Mouse (Mus musculus): ENCODE results near the gene Nphs1. TPM values are rescaled to one million over a fixed set of nuclear protein-coding genes. Genes with fewer than 3 reads are reported as not detected.

The Nphs1 gene
- total and polyA plus RNA-seq, 3 experiments = 1.2 to 2.3 TPM; not detected in 1

DNA sequence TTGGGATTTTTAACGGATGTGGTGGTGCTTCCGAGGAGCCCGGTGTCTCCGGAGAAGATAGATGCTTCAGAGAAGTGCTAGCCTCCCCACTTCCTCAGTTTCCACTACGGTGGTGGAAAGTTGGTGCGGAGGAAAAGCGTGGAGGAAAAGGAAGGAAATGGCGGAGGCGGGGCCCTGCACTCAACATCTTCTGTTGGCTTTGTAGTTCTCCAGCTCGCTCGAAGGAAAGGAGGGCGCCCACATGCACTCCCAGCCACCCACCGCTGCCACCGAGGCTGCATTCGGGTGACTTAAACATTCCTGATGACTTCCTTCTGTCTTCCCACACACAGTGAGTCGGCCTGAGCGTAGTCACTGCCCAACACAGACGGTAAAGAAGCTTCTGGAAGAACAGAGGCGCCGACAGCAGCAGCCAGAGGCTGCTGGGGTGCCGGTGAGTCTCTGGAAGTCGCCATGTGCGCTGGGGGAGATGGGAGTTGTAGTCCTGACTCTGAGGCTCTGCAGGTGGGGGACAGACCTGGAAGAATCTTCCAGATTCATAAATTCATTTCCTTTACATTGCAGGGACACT, 35.0 kb upstream of the Nphs1 start:
- TF ChIP-seq MEF2A (IDR thresholded peaks at IDR 0.05; ENCODE audit: extremely low read depth, insufficient replicate concordance, low read depth, low read length, poor library complexity, severe bottlenecking) (no peak), USF1 (IDR thresholded peaks at IDR 0.05; ENCODE audit: low read depth, low read length) (no peak), GABPA (IDR thresholded peaks at IDR 0.05; ENCODE audit: low read depth, low read length) (no peak), POLR2AphosphoS2 (IDR thresholded peaks at IDR 0.05; ENCODE audit: low read length) (no peak)
- Histone ChIP-seq H3K27me3 (ENCODE audit: control insufficient read depth in 1 of 2, insufficient read depth in 2 of 2, low read length in 2 of 2) (no peaks in the 10 kb centered on the region), H3K36me3 (ENCODE audit: control insufficient read depth in 1 of 2, insufficient read depth in 2 of 2, low read length in 2 of 2) (peaks cover 5 to 10% of the 10 kb centered on the region in 2 experiments), H3K9me3 (replicated peaks; ENCODE audit: insufficient read depth, low read length) (no peaks in the 10 kb centered on the region), H3K79me2 (ENCODE audit: control insufficient read depth, insufficient read depth, low read length, poor library complexity) (peaks cover 21% of the 10 kb centered on the region), H3K4me1 (ENCODE audit: control insufficient read depth in 1 of 2, insufficient read depth in 2 of 2, low read length in 2 of 2) (peaks cover 0 to 21% of the 10 kb centered on the region in 2 experiments; a peak in 2 of 4 replicates), H3K27ac (ENCODE audit: control insufficient read depth, low read depth, low read length) (no peak overlapping the region), H3K4me3 (ENCODE audit: control insufficient read depth in 1 of 2, insufficient read depth in 1 of 2, low read depth in 2 of 2, low read length in 2 of 2) (peak overlapping the region in 1 of 2 experiments; percentile 75; a peak in 1 of 4 replicates), H3K9ac (ENCODE audit: control insufficient read depth, low read depth, low read length, poor library complexity, severe bottlenecking) (peak overlapping the region; percentile 61; the same call in 1 of the 2 replicates)
- no peak for DNase-seq (ENCODE audit: low read depth, low spot score)

DNA sequence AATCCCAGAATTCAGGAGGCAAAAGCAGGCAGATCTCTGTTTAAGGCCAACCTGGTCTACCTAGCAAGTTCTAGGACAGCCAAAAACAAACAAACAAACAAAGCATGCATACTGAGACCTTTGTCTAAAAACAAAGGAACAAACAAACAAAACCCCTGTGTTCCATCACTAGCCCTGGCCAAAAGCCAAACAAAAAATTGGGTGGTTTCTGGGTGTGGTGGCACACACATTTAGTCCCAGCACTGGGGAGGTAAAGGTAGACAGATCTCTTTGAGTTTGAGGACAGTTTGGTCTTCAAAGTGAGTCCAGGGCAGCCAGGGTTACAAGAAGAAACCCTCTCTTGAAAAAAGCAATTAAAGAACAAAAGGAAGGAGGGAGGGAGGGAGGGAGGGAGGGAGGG, 28.8 kb upstream of the Nphs1 start:
- Histone ChIP-seq H3K27ac (ENCODE audit: control insufficient read depth, low read depth, low read length) (no peak overlapping the region), H3K79me2 (ENCODE audit: control insufficient read depth, insufficient read depth, low read length, poor library complexity) (no peaks in the 10 kb centered on the region), H3K9me3 (replicated peaks; ENCODE audit: insufficient read depth, low read length) (no peaks in the 10 kb centered on the region), H3K4me3 (ENCODE audit: control insufficient read depth in 1 of 2, insufficient read depth in 1 of 2, low read depth in 2 of 2, low read length in 2 of 2) (no peak overlapping the region), H3K4me1 (ENCODE audit: control insufficient read depth in 1 of 2, insufficient read depth in 2 of 2, low read length in 2 of 2) (no peaks in the 10 kb centered on the region), H3K9ac (ENCODE audit: control insufficient read depth, low read depth, low read length, poor library complexity, severe bottlenecking) (no peak overlapping the region), H3K27me3 (ENCODE audit: control insufficient read depth in 1 of 2, insufficient read depth in 2 of 2, low read length in 2 of 2) (no peaks in the 10 kb centered on the region), H3K36me3 (ENCODE audit: control insufficient read depth in 1 of 2, insufficient read depth in 2 of 2, low read length in 2 of 2) (peaks cover 0 to 5% of the 10 kb centered on the region in 2 experiments; a peak in 2 of 4 replicates)
- DNase-seq (ENCODE audit: low read depth, low spot score) = no peak
- TF ChIP-seq CTCF (IDR thresholded peaks at IDR 0.05 in 2 of 3, conservative IDR thresholded peaks at IDR 0.05 in 1 of 3; ENCODE audit: control insufficient read depth in 1 of 3, insufficient read depth in 1 of 3, low read depth in 2 of 3, low read length in 3 of 3, poor library complexity in 1 of 3, severe bottlenecking in 1 of 3) = no peak
- TF ChIP-seq TCF12 (IDR thresholded peaks at IDR 0.05; ENCODE audit: low read depth, low read length) = no peak
- TF ChIP-seq ZNF384 (IDR thresholded peaks at IDR 0.05; ENCODE audit: low read depth, low read length) = no peak
- TF ChIP-seq RCOR1 (IDR thresholded peaks at IDR 0.05; ENCODE audit: low read depth, low read length) = no peak
- no peak for TF ChIP-seq EP300 (IDR thresholded peaks at IDR 0.05; ENCODE audit: low read depth in 1 of 2, low read length in 2 of 2)

DNA sequence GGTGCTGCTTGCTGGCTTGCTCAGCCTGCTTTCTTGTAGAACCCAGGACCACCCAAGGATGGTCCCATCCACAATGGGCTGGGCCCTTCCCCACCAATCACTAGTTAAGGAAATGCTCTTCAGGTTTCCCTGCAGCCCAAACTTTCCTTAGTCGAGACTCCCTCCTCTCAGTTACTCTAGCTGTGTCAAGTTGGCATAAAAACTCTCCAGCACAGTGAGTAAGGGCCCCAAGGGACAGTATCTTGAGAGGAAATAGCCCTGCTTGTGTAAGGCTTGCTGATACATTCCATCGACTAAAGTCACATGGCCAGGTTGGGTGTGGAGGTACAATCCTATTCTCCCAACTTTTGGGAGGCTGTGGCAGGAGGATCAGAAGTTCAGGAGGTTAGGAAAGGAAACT, 27.9 kb upstream of the Nphs1 start:
- no peak for DNase-seq (ENCODE audit: low read depth, low spot score)
- Histone ChIP-seq H3K4me1 (ENCODE audit: control insufficient read depth in 1 of 2, insufficient read depth in 2 of 2, low read length in 2 of 2) (no peaks in the 10 kb centered on the region), H3K79me2 (ENCODE audit: control insufficient read depth, insufficient read depth, low read length, poor library complexity) (no peaks in the 10 kb centered on the region), H3K9ac (ENCODE audit: control insufficient read depth, low read depth, low read length, poor library complexity, severe bottlenecking) (no peak overlapping the region), H3K9me3 (replicated peaks; ENCODE audit: insufficient read depth, low read length) (no peaks in the 10 kb centered on the region), H3K36me3 (ENCODE audit: control insufficient read depth in 1 of 2, insufficient read depth in 2 of 2, low read length in 2 of 2) (peaks cover 0 to 4% of the 10 kb centered on the region in 2 experiments; a peak in 2 of 4 replicates), H3K4me3 (ENCODE audit: control insufficient read depth in 1 of 2, insufficient read depth in 1 of 2, low read depth in 2 of 2, low read length in 2 of 2) (no peak overlapping the region), H3K27me3 (ENCODE audit: control insufficient read depth in 1 of 2, insufficient read depth in 2 of 2, low read length in 2 of 2) (no peaks in the 10 kb centered on the region), H3K27ac (ENCODE audit: control insufficient read depth, low read depth, low read length) (no peak overlapping the region)
- TF ChIP-seq KAT2A (conservative IDR thresholded peaks at IDR 0.05; ENCODE audit: low read depth, low read length) (no peak), ZMIZ1 (IDR thresholded peaks at IDR 0.05; ENCODE audit: low read depth, low read length) (no peak), MAFK (IDR thresholded peaks at IDR 0.05; ENCODE audit: borderline replicate concordance, low read depth, low read length) (no peak), EP300 (IDR thresholded peaks at IDR 0.05; ENCODE audit: low read depth in 1 of 2, low read length in 2 of 2) (no peak), ETS1 (IDR thresholded peaks at IDR 0.05; ENCODE audit: low read depth, low read length) (no peak), MAZ (IDR thresholded peaks at IDR 0.05; ENCODE audit: low read depth, low read length) (no peak), RAD21 (IDR thresholded peaks at IDR 0.05; ENCODE audit: low read depth, low read length) (no peak), JUND (IDR thresholded peaks at IDR 0.05; ENCODE audit: low read depth, low read length) (no peak), UBTF (IDR thresholded peaks at IDR 0.05; ENCODE audit: borderline replicate concordance, insufficient read depth, low read depth, low read length) (no peak)
